Mouse (Mus musculus) lung, postnatal 0 days (tissue): ENCODE measurements around the gene Bnipl. TPM values are rescaled to one million over a fixed set of nuclear protein-coding genes. Genes with fewer than 3 reads are reported as not detected.

Source experiments
- ATAC-seq: fragments of 200-750 bp; cut with Nextera tagmentation; 2 replicates; pipeline ENCODE4 v1.8.0; 2017; ENCODE audit warnings: moderate library complexity
- DNase-seq: peaks from one replicate; pipeline ENCODE4 v3.0.0-alpha.2; 2016; ENCODE audit warnings: low spot score
- H3K27ac ChIP-seq: fragments of 300-500 bp; sonication (generic); 2 replicates; pipeline ENCODE4 v1.5.1; 2014; ENCODE audit warnings: antibody characterized with exemption, mild to moderate bottlenecking, low read length, mixed read lengths
- H3K27me3 ChIP-seq: fragments of 300-500 bp; sonication (generic); replicated peaks from 2 replicates; pipeline ENCODE4 v1.6.1; 2014; ENCODE audit warnings: low read length, mixed read lengths; ENCODE audit not compliant: insufficient read depth
- H3K36me3 ChIP-seq: fragments of 300-500 bp; sonication (generic); 2 replicates; pipeline ENCODE4 v1.6.1; 2014; ENCODE audit warnings: low read length, mixed read lengths; ENCODE audit not compliant: insufficient read depth
- H3K4me1 ChIP-seq: fragments of 300-500 bp; sonication (generic); 2 replicates; pipeline ENCODE4 v1.6.1; 2014; ENCODE audit warnings: antibody characterized with exemption, low read depth, low read length, mixed read lengths; ENCODE audit not compliant: insufficient read depth
- H3K4me2 ChIP-seq: fragments of 300-500 bp; sonication (generic); replicated peaks from 2 replicates; pipeline ENCODE4 v1.6.1; 2014; ENCODE audit warnings: low read depth, mild to moderate bottlenecking, low read length, moderate library complexity, mixed read lengths
- H3K4me3 ChIP-seq: fragments of 300-500 bp; sonication (generic); 2 replicates; pipeline ENCODE4 v1.5.1; 2014; ENCODE audit warnings: low read depth, low read length
- H3K9ac ChIP-seq: fragments of 300-500 bp; sonication (generic); replicated peaks from 2 replicates; pipeline ENCODE4 v1.6.1; 2014; ENCODE audit warnings: low read depth, mild to moderate bottlenecking
- H3K9me3 ChIP-seq: fragments of 300-500 bp; sonication (generic); 2 replicates; pipeline ENCODE4 v1.6.1; 2016; ENCODE audit warnings: low read length, mixed read lengths
- CTCF ChIP-seq: IDR thresholded peaks from 2 replicates; pipeline ENCODE4 v1.5.1; 2016; ENCODE audit warnings: antibody characterized with exemption, mild to moderate bottlenecking
- EP300 ChIP-seq: IDR thresholded peaks from 2 replicates; pipeline ENCODE4 v1.6.1; 2016; ENCODE audit warnings: antibody characterized with exemption, mild to moderate bottlenecking, control low read depth
- WGBS: fragments of 180-500 bp; shearing (Covaris S2); extraction: QIAGEN DNeasy Blood & Tissue Kit; methylation state at CpG from one replicate; pipeline ENCODE4 v1.1.7; 2014; 5-methylcytosine and 5-hydroxymethylcytosine counted together
- polyA plus RNA-seq: library from polyadenylated mRNA; unstranded; fragments of >200 nt; fragmentation: Nextera tagmentation; extraction: Ambion mirVana; gene quantifications from 2 replicates; pipeline ENCODE4 v1.2.1, GENCODE M21; 2015

Bnipl gene
- polyA plus RNA-seq, 1 experiment from 2014 or later, result 2.5 TPM

DNA sequence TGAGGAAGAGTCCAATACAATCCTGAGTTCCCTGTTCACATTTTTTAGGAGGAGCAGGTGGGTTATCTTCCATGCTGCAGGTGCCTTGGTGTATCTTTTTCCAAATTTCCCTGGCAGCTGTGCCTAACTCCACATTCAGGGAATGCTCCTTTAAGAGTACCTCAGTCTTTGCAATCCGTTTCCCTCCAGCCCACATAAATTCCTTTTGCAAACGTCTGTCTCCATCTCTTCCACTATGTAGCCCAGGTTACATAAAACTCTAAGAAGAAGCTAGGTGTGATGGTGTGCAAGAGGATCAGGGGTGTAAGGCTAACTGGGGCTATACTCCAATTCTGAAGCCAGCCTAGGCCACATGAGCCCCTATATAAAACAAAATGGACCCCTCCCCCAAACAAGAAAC, 7.9 kb downstream of the Bnipl start:
- H3K27me3 ChIP-seq, result no peaks in the 10 kb centered on the region
- no peak overlapping the region for H3K9ac ChIP-seq
- ATAC-seq, result no peak
- no peak overlapping the region for H3K4me3 ChIP-seq
- DNase-seq, result no peak
- 64% methylated on average over 2 of the region's 2 CpGs for WGBS
- H3K4me2 ChIP-seq, result no peak overlapping the region
- TF ChIP-seq EP300 (no peak), CTCF (no peak)
- H3K4me1 ChIP-seq, result no peaks in the 10 kb centered on the region
- H3K36me3 ChIP-seq, result no peaks in the 10 kb centered on the region
- H3K9me3 ChIP-seq, result no peaks in the 10 kb centered on the region
- H3K27ac ChIP-seq, result no peak overlapping the region

DNA sequence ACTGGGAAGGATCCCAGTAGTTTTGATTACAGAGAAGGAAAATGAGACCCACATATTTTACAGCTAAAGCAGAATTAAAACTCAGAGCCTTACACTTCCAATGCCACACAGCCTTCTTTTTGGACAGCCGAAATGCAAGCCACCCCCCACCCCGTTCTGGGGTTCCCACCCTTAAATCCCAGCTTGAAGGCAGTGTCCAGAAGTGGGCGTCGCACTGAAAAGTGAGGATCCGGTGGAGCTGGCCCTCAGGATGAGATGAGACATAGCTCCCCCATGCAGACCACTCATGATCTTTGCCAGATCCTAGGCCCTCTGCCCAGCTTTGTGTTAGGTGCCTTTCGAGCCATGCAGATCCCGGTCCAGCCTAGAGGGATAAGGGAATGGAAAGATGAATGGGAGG, 9.5 kb downstream of the Bnipl start, which contains the start of gene Gm128:
Gene Gm128 (minus strand): TSS at position 101 of the 400 bp plus-strand sequence.
- ATAC-seq, result no peak
- Histone ChIP-seq H3K9me3 (no peaks in the 10 kb centered on the region), H3K27ac (no peak within 1 kb of the TSS), H3K4me2 (0 out of 2 replicates have a peak within 1 kb of the TSS, but pooled peaks have one; percentile 22), H3K4me1 (no peaks in the 10 kb centered on the region), H3K36me3 (no peaks in the 10 kb centered on the region), H3K27me3 (no peaks in the 10 kb centered on the region), H3K9ac (no peak within 1 kb of the TSS), H3K4me3 (no peak within 1 kb of the TSS)
- DNase-seq, result no peak
- TF ChIP-seq EP300 (no peak), CTCF (no peak)
- 71% methylated on average over 7 of the region's 7 CpGs for WGBS

DNA sequence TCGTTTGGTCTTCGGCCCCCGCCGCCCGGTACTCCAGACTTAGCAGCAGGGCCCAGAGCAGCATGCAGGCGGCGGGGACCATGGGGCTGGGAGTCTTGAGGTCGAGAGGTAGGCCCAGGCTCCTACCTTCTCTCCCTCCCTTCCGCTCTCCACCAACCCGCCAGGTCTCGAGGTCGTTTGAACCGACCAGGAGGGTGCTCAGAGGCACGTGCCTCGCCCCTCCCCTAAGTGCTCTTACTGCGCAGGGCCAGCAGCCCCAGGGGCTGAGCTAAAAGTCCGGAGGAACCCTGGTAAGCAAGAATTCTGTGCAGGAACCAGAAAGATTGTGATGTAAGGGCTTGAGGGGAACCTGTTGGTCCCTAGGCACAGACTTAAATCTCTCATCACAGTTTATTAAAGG, 10.1 kb downstream of the Bnipl start:
- Histone ChIP-seq H3K27ac (no peak overlapping the region), H3K9ac (no peak overlapping the region), H3K9me3 (no peaks in the 10 kb centered on the region), H3K4me3 (no peak overlapping the region), H3K4me2 (0 out of 2 replicates have a peak overlapping the region, but pooled peaks have one; percentile 22), H3K4me1 (no peaks in the 10 kb centered on the region), H3K27me3 (no peaks in the 10 kb centered on the region), H3K36me3 (peaks cover 3% of the 10 kb centered on the region; the same call in 1 of the 2 replicates)
- 33% methylated on average over 17 of the region's 17 CpGs for WGBS
- ATAC-seq (peak; percentile 57), DNase-seq (peak; percentile 44)
- no peak for TF ChIP-seq CTCF
- no peak for TF ChIP-seq EP300

DNA sequence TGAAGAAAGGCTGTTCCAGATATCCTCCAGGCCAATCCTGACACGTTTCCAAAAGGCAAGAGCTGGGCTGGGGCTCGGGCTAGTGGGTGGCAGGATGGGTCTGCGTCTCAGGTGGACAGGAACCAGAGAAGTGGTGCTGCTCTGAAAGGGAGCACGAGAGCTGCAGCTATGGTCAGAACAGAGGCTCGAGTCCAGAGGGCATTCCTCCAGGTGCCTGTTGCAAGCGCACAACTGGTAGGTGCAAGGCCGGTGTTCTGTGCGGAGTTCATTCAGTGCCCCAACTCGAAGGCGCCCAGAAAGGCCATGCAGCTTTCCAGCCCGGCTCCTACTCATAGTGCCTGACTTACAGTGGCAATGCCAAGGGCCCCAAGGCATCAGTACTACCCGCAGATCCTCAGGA, 11.0 kb downstream of the Bnipl start:
- H3K27me3 ChIP-seq, result no peaks in the 10 kb centered on the region
- no peak overlapping the region for H3K4me2 ChIP-seq
- no peak for TF ChIP-seq EP300
- TF ChIP-seq CTCF, result no peak
- DNase-seq, result no peak
- no peak overlapping the region for H3K9ac ChIP-seq
- WGBS, result 81% methylated on average over 12 of the region's 12 CpGs
- H3K4me3 ChIP-seq, result no peak overlapping the region
- no peaks in the 10 kb centered on the region for H3K4me1 ChIP-seq
- H3K27ac ChIP-seq, result no peak overlapping the region
- peaks cover 11% of the 10 kb centered on the region for H3K36me3 ChIP-seq
- H3K9me3 ChIP-seq, result no peaks in the 10 kb centered on the region
- no peak for ATAC-seq

DNA sequence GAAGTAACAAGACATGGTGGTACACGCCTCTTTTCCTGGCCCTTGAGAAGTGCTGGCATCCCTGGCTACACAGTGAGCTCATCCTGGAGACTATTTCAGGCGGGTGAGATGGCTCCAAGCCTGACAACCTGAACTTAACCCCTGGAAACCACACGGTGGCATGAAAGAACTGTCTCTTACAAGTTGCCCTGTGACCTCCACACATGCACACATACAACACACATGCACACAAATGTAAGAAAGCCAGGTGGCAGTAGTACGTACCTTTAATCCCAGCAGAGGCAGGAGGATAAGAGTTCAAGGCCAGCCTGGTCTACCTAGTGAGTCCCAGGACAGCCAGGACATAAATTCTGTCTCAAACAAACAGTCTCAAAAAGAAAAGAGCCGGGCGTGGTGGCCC, 12.0 kb downstream of the Bnipl start:
- WGBS, result 86% methylated on average over 6 of the region's 6 CpGs
- Histone ChIP-seq H3K27me3 (no peaks in the 10 kb centered on the region), H3K36me3 (peaks cover 19% of the 10 kb centered on the region), H3K9me3 (no peaks in the 10 kb centered on the region), H3K27ac (no peak overlapping the region), H3K4me2 (no peak overlapping the region), H3K9ac (no peak overlapping the region), H3K4me1 (no peaks in the 10 kb centered on the region), H3K4me3 (no peak overlapping the region)
- no peak for DNase-seq
- no peak for ATAC-seq
- TF ChIP-seq EP300 (no peak), CTCF (peak; percentile 24)

DNA sequence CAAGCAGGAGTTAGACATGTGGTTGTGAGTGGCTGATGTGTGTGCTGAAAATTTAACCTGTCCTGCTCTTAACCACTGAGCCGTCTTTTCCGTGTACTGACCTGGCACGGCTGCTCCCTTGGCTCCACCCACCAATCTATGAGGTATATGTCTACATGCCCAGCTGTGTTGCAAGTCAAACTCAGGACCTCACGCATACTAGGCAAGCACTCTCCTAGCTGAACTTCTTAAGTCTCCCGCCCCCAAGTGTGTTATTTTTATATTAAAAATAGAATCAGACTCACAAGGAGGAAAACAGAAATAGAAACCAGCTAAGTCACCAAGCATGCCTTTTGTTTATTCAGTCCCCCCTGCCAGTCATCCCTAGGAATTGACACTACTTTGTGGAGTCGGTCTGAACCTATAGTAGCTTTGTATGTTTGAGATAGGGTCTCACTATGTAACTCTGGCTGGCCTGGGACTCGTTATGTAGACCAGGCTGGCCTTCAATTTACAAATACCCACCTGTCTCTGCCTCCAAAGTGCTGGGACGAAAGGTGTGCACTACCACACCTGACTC, 13.4 kb downstream of the Bnipl start:
- ATAC-seq (peak; percentile 82), DNase-seq (peak; percentile 83)
- Histone ChIP-seq H3K4me3 (no peak overlapping the region), H3K9me3 (no peaks in the 10 kb centered on the region), H3K4me1 (no peaks in the 10 kb centered on the region), H3K9ac (no peak overlapping the region), H3K4me2 (no peak overlapping the region), H3K27me3 (no peaks in the 10 kb centered on the region), H3K36me3 (peaks cover 32% of the 10 kb centered on the region), H3K27ac (0 out of 2 replicates have a peak overlapping the region, but pooled peaks have one; percentile 27)
- TF ChIP-seq EP300 (no peak), CTCF (no peak)
- WGBS, result 60% methylated on average over 8 of the region's 8 CpGs
